Mouse (Mus musculus) spleen, adult 2 months (tissue): ENCODE measurements around the gene Tmem198. TPM values are rescaled to one million over a fixed set of nuclear protein-coding genes. Genes with fewer than 3 reads are reported as not detected.
A peak's percentile ranks its signal among the peaks of the same experiment; 100 is the strongest.

ENCODE experiments used
- DNase-seq, 2 experiments: peaks; one replicate each; pipeline versions ENCODE4 v3.0.0 to v3.0.0-alpha.2; 2012 to 2021; ENCODE audit warnings: low spot score in 2 of 2, low read depth in 1 of 2
- H3K27ac ChIP-seq: fragments of 200-500 bp; 2 replicates; pipeline ENCODE4 v1.5.1; 2012; ENCODE audit warnings: low read length, inconsistent platforms; ENCODE audit not compliant: insufficient read depth
- H3K27me3 ChIP-seq: fragments of 200-500 bp; 2 replicates; pipeline ENCODE4 v1.6.1; 2012; ENCODE audit warnings: mild to moderate bottlenecking, moderate library complexity, low read length, inconsistent platforms; ENCODE audit not compliant: control insufficient read depth, insufficient read depth
- H3K36me3 ChIP-seq: fragments of 200-500 bp; 2 replicates; pipeline ENCODE4 v1.6.1; 2012; ENCODE audit warnings: mild to moderate bottlenecking, low read length, inconsistent platforms; ENCODE audit not compliant: control insufficient read depth, insufficient read depth
- H3K4me1 ChIP-seq: fragments of 200-500 bp; 2 replicates; pipeline ENCODE4 v1.6.1; 2011; ENCODE audit warnings: inconsistent platforms; ENCODE audit not compliant: control insufficient read depth, insufficient read depth, insufficient read length
- H3K4me3 ChIP-seq: fragments of 200-500 bp; 2 replicates; pipeline ENCODE4 v1.5.1; 2011; ENCODE audit warnings: mild to moderate bottlenecking, inconsistent platforms; ENCODE audit not compliant: insufficient read depth, insufficient read length; ENCODE audit errors: extremely low read depth
- CTCF ChIP-seq: fragments of 200-500 bp; IDR thresholded peaks from 2 replicates; pipeline ENCODE4 v1.5.1; 2011; ENCODE audit warnings: mild to moderate bottlenecking, inconsistent platforms; ENCODE audit not compliant: insufficient read depth, insufficient read length, insufficient replicate concordance; ENCODE audit errors: extremely low read depth
- POLR2A ChIP-seq: fragments of 200-500 bp; IDR thresholded peaks from 2 replicates; pipeline ENCODE4 v1.6.1; 2011; ENCODE audit warnings: low read depth, low read length, inconsistent platforms
- WGBS: fragments of 180-500 bp; shearing (Covaris S2); methylation state at CpG from one replicate; pipeline ENCODE4 v1.1.7; 2018; 5-methylcytosine and 5-hydroxymethylcytosine counted together
- polyA plus RNA-seq: library from polyadenylated mRNA; depleted of rRNA; stranded (reverse); fragments of >200 nt; gene quantifications from 2 replicates; pipeline ENCODE4 v1.2.3, GENCODE M21; 2012

Gene Tmem198
- polyA plus RNA-seq, 1 experiment = 2.6 TPM

GRCm38 (mm10) chr1:75460297-75460696 lies 19.0 kb upstream of the Tmem198 start:
- no peak overlapping the region for H3K4me3 ChIP-seq
- no peak for DNase-seq
- H3K27me3 ChIP-seq = peaks cover 16% of the 10 kb centered on the region
- 74% methylated on average over 7 of the region's 7 CpGs for WGBS
- TF ChIP-seq POLR2A = no peak
- no peak for TF ChIP-seq CTCF
- H3K27ac ChIP-seq = no peak overlapping the region
- H3K36me3 ChIP-seq = no peaks in the 10 kb centered on the region
- peaks cover 5% of the 10 kb centered on the region; the same call in 1 of the 2 replicates for H3K4me1 ChIP-seq

- peaks cover 5% of the 10 kb centered on the region; the same call in 1 of the 2 replicates for H3K4me1 ChIP-seq
- H3K27ac ChIP-seq = no peak overlapping the region
- H3K27me3 ChIP-seq = peaks cover 12% of the 10 kb centered on the region
- TF ChIP-seq CTCF (no peak), POLR2A (no peak)
- H3K36me3 ChIP-seq = no peaks in the 10 kb centered on the region
- 26% methylated on average over 1 of the region's 1 CpGs for whole genome bisulfite sequencing
- no peak for DNase-seq
- no peak overlapping the region for H3K4me3 ChIP-seq
Observed at GRCm38 (mm10) chr1:75462636-75463035, 16.7 kb upstream of the Tmem198 start.

GRCm38 (mm10) chr1:75463652-75464204 lies 15.6 kb upstream of the Tmem198 start:
- no peaks in the 10 kb centered on the region for H3K36me3 ChIP-seq
- 75% methylated on average over 5 of the region's 5 CpGs for WGBS
- H3K27me3 ChIP-seq = 0 out of 2 replicates have a peak, but pooled peaks cover 4% of the 10 kb centered on the region
- H3K4me1 ChIP-seq = no peaks in the 10 kb centered on the region
- TF ChIP-seq POLR2A (no peak), CTCF (no peak)
- no peak for DNase-seq
- no peak overlapping the region for H3K4me3 ChIP-seq
- H3K27ac ChIP-seq = no peak overlapping the region

- H3K4me3 ChIP-seq = no peak overlapping the region
- no peak overlapping the region for H3K27ac ChIP-seq
- peak; percentile 84; the same call in 1 of the 2 replicates for TF ChIP-seq CTCF
- no peak for TF ChIP-seq POLR2A
- DNase-seq = peak; percentile 36 to 48
- no peaks in the 10 kb centered on the region for H3K4me1 ChIP-seq
- no peaks in the 10 kb centered on the region for H3K36me3 ChIP-seq
- H3K27me3 ChIP-seq = no peaks in the 10 kb centered on the region
- 11% methylated on average over 14 of the region's 14 CpGs for WGBS
Observed at GRCm38 (mm10) chr1:75467215-75467927, 12.0 kb upstream of the Tmem198 start.

- H3K36me3 ChIP-seq = 0 out of 2 replicates have a peak, but pooled peaks cover 2% of the 10 kb centered on the region
- DNase-seq = no peak
- H3K27ac ChIP-seq = no peak overlapping the region
- TF ChIP-seq CTCF = no peak
- no peak for TF ChIP-seq POLR2A
- no peak overlapping the region for H3K4me3 ChIP-seq
- WGBS = 80% methylated on average over 17 of the region's 17 CpGs
- no peaks in the 10 kb centered on the region for H3K27me3 ChIP-seq
- no peaks in the 10 kb centered on the region for H3K4me1 ChIP-seq
Observed at GRCm38 (mm10) chr1:75469287-75469825, 10.0 kb upstream of the Tmem198 start.

GRCm38 (mm10) chr1:75476441-75476840 lies 2.9 kb upstream of the Tmem198 start:
- H3K4me3 ChIP-seq = no peak overlapping the region
- TF ChIP-seq CTCF (no peak), POLR2A (no peak)
- peaks cover 16% of the 10 kb centered on the region for H3K36me3 ChIP-seq
- 93% methylated on average over 11 of the region's 11 CpGs for WGBS
- no peaks in the 10 kb centered on the region for H3K27me3 ChIP-seq
- peaks cover 19% of the 10 kb centered on the region for H3K4me1 ChIP-seq
- no peak for DNase-seq
- H3K27ac ChIP-seq = no peak overlapping the region
